In the genomic region with DNA sequence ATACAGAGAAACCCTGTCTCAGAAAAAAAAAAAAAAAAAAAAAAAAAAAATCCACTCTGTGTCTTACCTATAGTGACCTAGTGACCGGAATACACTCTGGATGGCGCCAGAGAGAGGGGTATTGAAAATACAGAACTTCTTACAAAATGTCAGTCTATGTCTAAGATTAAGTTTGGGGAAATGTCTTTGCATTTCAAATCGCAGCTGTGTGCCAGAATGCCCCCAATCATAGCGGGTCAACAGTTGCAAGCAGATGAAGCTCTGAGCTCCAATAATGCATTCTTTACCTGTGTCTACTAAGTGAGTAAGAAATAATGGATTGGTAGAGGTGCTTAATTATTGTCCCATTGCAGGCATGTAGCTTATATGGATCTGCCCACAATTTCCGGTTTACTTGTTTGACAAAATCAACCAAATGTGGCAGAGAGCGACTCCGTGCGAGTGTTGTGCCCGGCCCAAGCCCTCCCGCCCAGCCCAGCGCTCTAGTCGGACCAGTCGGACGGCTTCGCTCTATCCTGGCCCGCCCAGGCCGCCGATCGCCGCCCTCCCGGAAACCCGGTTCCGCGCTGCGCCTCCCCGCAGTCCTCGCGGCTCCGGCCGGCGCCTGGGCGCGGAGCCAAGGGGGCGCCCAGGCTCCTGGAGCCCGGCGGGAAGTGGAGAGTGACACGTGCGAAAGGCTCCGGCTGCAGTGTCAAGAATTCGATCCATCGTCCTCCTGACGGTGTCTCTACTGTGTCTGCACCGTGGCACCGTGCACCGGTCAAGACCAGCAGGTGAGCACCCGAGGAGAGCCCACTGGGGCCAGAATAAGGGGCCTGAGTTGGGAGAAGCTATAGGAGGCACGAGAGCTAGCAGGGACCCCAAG, we compare ENCODE assay signal across 8 mouse cellular contexts. TPM values are rescaled to one million over a fixed set of nuclear protein-coding genes. Genes with fewer than 3 reads are reported as not detected.
DNase-seq lines count a peak whose midpoint lies in the region; ATAC-seq lines count a peak whose summit lies in the region.

A gene (plus strand): TSS at position 551 of the 865 bp plus-strand sequence.

- H3K27me3 ChIP-seq in megakaryocyte, embryonic 14.5 days (replicated peaks), result peaks cover under 1% of the 10 kb centered on the region

- H3K9me3 ChIP-seq in megakaryocyte, embryonic 14.5 days, result no peaks in the 10 kb centered on the region

- ATAC-seq in activated CD4-positive, CD25-positive, alpha-beta regulatory T cell, adult 4 months, result peak; percentile 52

- intact Hi-C loops in heart, postnatal 25 days (cut with DNase I), result no loop called here

- peak within 1 kb of the TSS; percentile 91 for H3K4me3 ChIP-seq in megakaryocyte, embryonic 14.5 days (replicated peaks)

- no peaks in the 10 kb centered on the region for H3K36me3 ChIP-seq in megakaryocyte, embryonic 14.5 days (replicated peaks; ENCODE audit: low read length)

- DNase-seq in CD4-positive helper T cell, adult 2 months (ENCODE audit: low read depth, low spot score), result peak; percentile 76
- peak; percentile 14 for DNase-seq in fibroblast of lung, adult 2 months (ENCODE audit: low read depth)
- peak; percentile 35 for DNase-seq in heart, postnatal 25 days (ENCODE audit: low spot score)
- peak; percentile 84 to 90 for DNase-seq in kidney, postnatal 4 days
- DNase-seq in skeletal muscle tissue, adult 2 months (ENCODE audit: low read depth, low spot score), result peak; percentile 14
- peak; percentile 31 for DNase-seq in yolk sac, embryonic 10.5 days (ENCODE audit: low spot score)

- H3K4me1 ChIP-seq in megakaryocyte, embryonic 14.5 days, result peaks cover 40% of the 10 kb centered on the region

RNA-seq across cellular contexts. Expression of the gene that starts here (rescaled TPM):
- 10 to 100 TPM; 65.6 to 75.6 TPM for polyA plus RNA-seq in activated CD4-positive, CD25-positive, alpha-beta regulatory T cell, adult 4 months (2017; shearing (Covaris generic))
- 1 to 10 TPM; 1.1 to 1.2 TPM for total RNA-seq in heart, postnatal 25 days (2021)
- 20.0 and 21.3 TPM in 2 replicates for polyA plus RNA-seq in megakaryocyte, embryonic 14.5 days (2012; ENCODE audit: insufficient read depth, low replicate concordance)

Comparison
In these comparisons a context has a peak if more than half of its experiments do, and no peak if none do; other contexts are left out.
1. Peak in every context shown above with its lines: DNase-seq, ATAC-seq and H3K4me3 ChIP-seq.
2. DNase-seq: peak in every context shown above with its lines; median percentile 87 in kidney, postnatal 4 days; 76 in CD4-positive helper T cell, adult 2 months; 35 in heart, postnatal 25 days; 31 in yolk sac, embryonic 10.5 days; 14 in fibroblast of lung, adult 2 months; 14 in skeletal muscle tissue, adult 2 months.